Mouse (Mus musculus) cortical plate, adult 2 months (tissue): ENCODE data around the gene Ptprn2.

Source experiments
- CTCF ChIP-seq: fragments of 200-500 bp; IDR thresholded peaks from 2 replicates; pipeline ENCODE4 v1.5.1; 2011; ENCODE audit warnings: mild to moderate bottlenecking, control low read depth, low read length; ENCODE audit not compliant: insufficient read depth; ENCODE audit errors: extremely low read depth
- POLR2A ChIP-seq: fragments of 200-500 bp; IDR thresholded peaks from 2 replicates; pipeline ENCODE4 v1.6.1; 2011; ENCODE audit warnings: mild to moderate bottlenecking, low read length, control low read depth; ENCODE audit not compliant: insufficient read depth; ENCODE audit errors: extremely low read depth

DNA sequence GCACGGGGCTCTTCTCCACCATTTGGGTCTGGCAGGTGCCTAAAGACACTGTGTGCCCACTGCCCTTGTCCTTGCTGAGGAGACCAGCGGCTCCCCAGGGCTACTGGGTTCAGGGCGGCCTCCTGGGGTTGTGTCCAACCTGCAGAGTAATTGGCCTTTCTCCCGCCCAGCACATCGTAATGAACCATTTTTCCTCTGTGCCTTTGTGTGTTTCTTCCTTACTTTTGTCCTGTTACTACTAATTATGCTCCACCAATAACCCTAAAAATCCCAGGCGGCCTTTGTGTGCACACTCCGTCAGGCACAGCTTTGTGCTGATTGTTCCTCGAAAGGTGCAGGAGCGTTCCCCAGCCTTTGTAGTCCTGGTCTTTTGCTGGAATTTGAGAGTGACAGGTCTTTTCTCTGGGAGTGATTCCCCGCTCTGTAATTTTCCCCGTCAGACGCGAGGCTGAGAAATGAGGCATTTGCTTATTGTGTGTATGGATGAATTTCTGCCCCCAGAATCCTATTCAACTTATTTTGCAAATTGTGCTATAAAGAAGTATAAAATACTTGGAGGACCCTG lies 690.8 kb downstream of the Ptprn2 start:
- TF ChIP-seq POLR2A (no peak), CTCF (no peak)
